Comparison of ENCODE assay signal across 27 mouse cellular contexts in genomic region chr10:68718375-68718774, GRCm38 (mm10). TPM values are rescaled to one million over a fixed set of nuclear protein-coding genes. Genes with fewer than 3 reads are reported as not detected.
"Had no signal": no experiment of that assay in that cellular context is flagged by ENCODE, and none has a peak within 500 bp of the region (broad histone marks: within the 10 kb centered on the region; RNA-seq: fewer than 3 reads in every experiment).

No protein-coding gene starts in this region.

- DNase-seq: cerebellum, adult 8-10 months; cerebellum, adult 9-10 months; cerebellum, adult 9-11 months; cerebellum, postnatal 10 days; cerebellum, postnatal 14 days; cerebellum, postnatal 25 days; cerebellum, postnatal 36 days; embryo, embryonic 11 days; forebrain, postnatal 0 days; gastrocnemius, adult 2 months; gastrocnemius, postnatal 10 days; gastrocnemius, postnatal 14 days; gastrocnemius, postnatal 25 days; gastrocnemius, postnatal 36 days; heart, adult 18-20 months; heart, adult 2 months had no signal

- H3K4me3 ChIP-seq: embryonic facial prominence, embryonic 10.5 days; embryonic facial prominence, embryonic 12.5 days; embryonic facial prominence, embryonic 13.5 days; embryonic facial prominence, embryonic 15.5 days; erythroblast, embryonic 14.5 days; forebrain, embryonic 10.5 days; forebrain, embryonic 12.5 days; forebrain, embryonic 13.5 days; forebrain, embryonic 15.5 days; gastrocnemius, adult 2 months; heart, adult 2 months had no signal

- H3K9me3 ChIP-seq: embryonic facial prominence, embryonic 10.5 days; embryonic facial prominence, embryonic 12.5 days; embryonic facial prominence, embryonic 13.5 days; embryonic facial prominence, embryonic 15.5 days; forebrain, embryonic 10.5 days; forebrain, embryonic 12.5 days; forebrain, embryonic 13.5 days; forebrain, embryonic 15.5 days had no signal

- H3K36me3 ChIP-seq: embryonic facial prominence, embryonic 10.5 days; embryonic facial prominence, embryonic 12.5 days; embryonic facial prominence, embryonic 13.5 days; embryonic facial prominence, embryonic 15.5 days; forebrain, embryonic 10.5 days; forebrain, embryonic 12.5 days; forebrain, embryonic 15.5 days had no signal

- H3K27me3 ChIP-seq: embryonic facial prominence, embryonic 12.5 days; embryonic facial prominence, embryonic 13.5 days; embryonic facial prominence, embryonic 15.5 days had no signal

- H3K27ac ChIP-seq: embryonic facial prominence, embryonic 10.5 days; embryonic facial prominence, embryonic 12.5 days; embryonic facial prominence, embryonic 13.5 days; embryonic facial prominence, embryonic 15.5 days; forebrain, embryonic 10.5 days; forebrain, embryonic 12.5 days; forebrain, embryonic 13.5 days; forebrain, embryonic 15.5 days; gastrocnemius, adult 2 months; heart, adult 2 months had no signal

- H3K9ac ChIP-seq: embryonic facial prominence, embryonic 12.5 days; embryonic facial prominence, embryonic 13.5 days; embryonic facial prominence, embryonic 15.5 days; forebrain, embryonic 12.5 days; forebrain, embryonic 13.5 days; forebrain, embryonic 15.5 days; forebrain, postnatal 0 days had no signal

- ATAC-seq: forebrain, embryonic 13.5 days; forebrain, embryonic 14.5 days; forebrain, embryonic 15.5 days; forebrain, embryonic 16.5 days; forebrain, postnatal 0 days had no signal

- H3K4me2 ChIP-seq: embryonic facial prominence, embryonic 12.5 days; embryonic facial prominence, embryonic 13.5 days; embryonic facial prominence, embryonic 15.5 days; forebrain, embryonic 12.5 days; forebrain, embryonic 13.5 days; forebrain, embryonic 15.5 days had no signal

RNA-seq across cellular contexts. Expression of gene Tmem26, which starts 5.1 kb away (rescaled TPM):
- polyA plus RNA-seq: erythroblast, embryonic 14.5 days had no signal
